Mouse (Mus musculus): Measurements from ENCODE around the gene Elmsan1. TPM values are rescaled to one million over a fixed set of nuclear protein-coding genes. Genes with fewer than 3 reads are reported as not detected.

Elmsan1 gene
- polyA plus RNA-seq, 1 experiment from 2014 or later, result 7.7 TPM

DNA sequence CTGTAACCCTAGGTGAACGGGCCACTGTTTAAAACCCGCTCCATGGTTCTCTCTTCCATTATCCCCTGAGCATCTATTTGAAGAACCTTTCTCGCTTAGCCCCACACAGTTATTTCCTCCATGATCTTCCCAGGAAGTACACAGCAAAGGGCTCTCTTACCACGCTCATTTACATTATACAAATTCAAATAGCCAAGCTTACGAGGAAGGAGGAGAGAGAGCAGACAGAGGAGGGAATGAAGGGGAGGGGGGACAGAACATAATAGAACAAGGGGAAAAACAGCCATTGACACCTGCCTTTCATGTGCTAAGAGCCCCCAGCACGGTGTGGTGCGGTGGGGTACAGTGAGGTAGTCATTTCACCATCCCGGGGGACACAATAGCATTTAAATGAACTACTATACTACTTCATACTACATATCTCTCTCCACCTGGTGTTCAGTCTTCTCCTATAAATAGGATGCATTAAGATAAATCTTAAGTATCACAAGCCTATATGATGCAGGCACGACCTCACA lies 7.6 kb downstream of the Elmsan1 start:
- peaks cover 58% of the 10 kb centered on the region for H3K4me1 ChIP-seq (replicated peaks)
- H3K9ac ChIP-seq, result no peak overlapping the region
- H3K4me2 ChIP-seq (replicated peaks), result no peak overlapping the region
- H3K36me3 ChIP-seq, result no peaks in the 10 kb centered on the region
- H3K4me3 ChIP-seq (replicated peaks), result no peak overlapping the region
- ATAC-seq, result no peak
- H3K27ac ChIP-seq, result no peak overlapping the region
- no peaks in the 10 kb centered on the region for H3K27me3 ChIP-seq (replicated peaks)
- H3K9me3 ChIP-seq, result no peaks in the 10 kb centered on the region
- WGBS, result 67% methylated on average over 9 of the region's 9 CpGs

DNA sequence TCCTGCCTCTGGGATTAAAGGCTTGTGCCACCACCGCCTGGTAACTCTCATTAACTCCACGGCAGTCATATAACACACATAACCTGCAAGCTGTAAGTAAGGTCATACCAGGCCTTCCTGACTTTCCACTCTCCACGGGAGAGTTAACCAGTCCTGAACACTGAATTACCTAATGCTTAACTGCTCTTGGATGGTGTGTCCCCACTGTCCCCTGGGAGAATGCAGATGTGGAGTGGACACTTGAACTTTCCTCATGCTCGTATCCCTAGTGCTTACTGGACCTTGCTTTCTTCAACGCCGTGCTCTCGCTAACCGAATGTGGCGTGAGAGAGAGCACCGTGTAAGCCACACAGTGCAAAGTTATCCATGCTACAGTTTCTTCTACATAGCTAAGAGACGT lies 8.4 kb downstream of the Elmsan1 start:
- Histone ChIP-seq H3K9me3 (no peaks in the 10 kb centered on the region), H3K27me3 (replicated peaks) (no peaks in the 10 kb centered on the region), H3K27ac (no peak overlapping the region), H3K4me2 (replicated peaks) (no peak overlapping the region), H3K4me3 (replicated peaks) (no peak overlapping the region), H3K4me1 (replicated peaks) (peaks cover 54% of the 10 kb centered on the region), H3K9ac (no peak overlapping the region), H3K36me3 (no peaks in the 10 kb centered on the region)
- 88% methylated on average over 11 of the region's 11 CpGs for WGBS
- no peak for ATAC-seq

DNA sequence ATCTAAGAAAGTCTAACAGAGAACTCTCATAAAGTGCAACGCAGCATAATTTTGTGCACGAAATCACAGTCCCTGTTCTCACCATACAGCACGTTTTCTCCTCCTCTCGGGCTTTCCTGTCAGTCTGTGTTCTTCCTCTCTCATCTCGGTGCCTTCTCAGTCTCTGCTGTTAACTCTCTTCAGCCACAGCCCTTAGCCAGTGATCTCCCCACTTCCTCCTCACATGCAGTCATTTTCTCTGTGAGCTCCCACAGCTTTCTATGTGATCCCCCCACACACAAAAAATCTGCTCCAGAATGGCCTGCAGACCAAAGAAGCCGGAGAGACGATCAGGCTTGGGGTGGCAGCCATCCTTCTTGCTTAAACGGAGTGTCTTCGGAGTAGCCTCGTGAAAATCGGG lies 9.6 kb downstream of the Elmsan1 start:
- H3K4me2 ChIP-seq (replicated peaks), result no peak overlapping the region
- H3K9ac ChIP-seq, result no peak overlapping the region
- H3K9me3 ChIP-seq, result no peaks in the 10 kb centered on the region
- no peak overlapping the region for H3K27ac ChIP-seq
- no peaks in the 10 kb centered on the region for H3K27me3 ChIP-seq (replicated peaks)
- no peak overlapping the region for H3K4me3 ChIP-seq (replicated peaks)
- 83% methylated on average over 11 of the region's 11 CpGs for WGBS
- H3K4me1 ChIP-seq (replicated peaks), result peaks cover 51% of the 10 kb centered on the region
- ATAC-seq, result no peak
- no peaks in the 10 kb centered on the region for H3K36me3 ChIP-seq

DNA sequence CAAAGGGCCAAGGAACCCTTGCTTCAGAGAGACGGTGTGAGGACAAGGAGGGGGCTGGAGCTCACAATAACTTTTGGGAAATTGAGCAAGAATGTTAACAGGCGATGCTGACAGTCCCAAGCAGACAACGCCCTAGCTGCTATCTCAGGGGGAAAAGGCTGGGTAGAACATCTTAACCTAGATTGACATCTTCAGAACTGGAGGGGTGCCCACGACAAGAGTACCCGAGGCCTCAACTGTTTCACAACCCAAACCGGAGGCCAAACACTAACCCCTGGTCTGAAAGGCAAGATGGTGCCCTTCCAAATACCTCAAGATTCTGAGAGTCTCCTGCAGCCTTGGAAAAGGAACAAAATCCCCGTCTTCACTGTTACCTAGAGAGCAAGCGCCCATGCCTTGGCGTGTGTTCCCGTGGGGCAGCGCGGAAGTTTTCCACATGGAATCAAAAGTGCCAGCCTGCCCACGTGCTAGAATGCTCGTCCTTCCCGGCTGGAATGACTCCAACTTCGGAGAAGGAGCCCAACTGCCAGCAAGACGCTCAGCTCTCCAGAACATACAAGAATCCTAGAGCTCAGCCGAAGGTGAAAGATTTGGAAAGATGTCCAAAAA lies 11.4 kb downstream of the Elmsan1 start:
- H3K4me3 ChIP-seq (replicated peaks), result no peak overlapping the region
- no peak overlapping the region for H3K9ac ChIP-seq
- H3K4me2 ChIP-seq (replicated peaks), result no peak overlapping the region
- peaks cover 51% of the 10 kb centered on the region for H3K4me1 ChIP-seq (replicated peaks)
- ATAC-seq, result no peak
- no peaks in the 10 kb centered on the region for H3K9me3 ChIP-seq
- no peaks in the 10 kb centered on the region for H3K27me3 ChIP-seq (replicated peaks)
- no peak overlapping the region; the same call in 1 of the 2 replicates for H3K27ac ChIP-seq
- H3K36me3 ChIP-seq, result no peaks in the 10 kb centered on the region
- 88% methylated on average over 18 of the region's 18 CpGs for WGBS

DNA sequence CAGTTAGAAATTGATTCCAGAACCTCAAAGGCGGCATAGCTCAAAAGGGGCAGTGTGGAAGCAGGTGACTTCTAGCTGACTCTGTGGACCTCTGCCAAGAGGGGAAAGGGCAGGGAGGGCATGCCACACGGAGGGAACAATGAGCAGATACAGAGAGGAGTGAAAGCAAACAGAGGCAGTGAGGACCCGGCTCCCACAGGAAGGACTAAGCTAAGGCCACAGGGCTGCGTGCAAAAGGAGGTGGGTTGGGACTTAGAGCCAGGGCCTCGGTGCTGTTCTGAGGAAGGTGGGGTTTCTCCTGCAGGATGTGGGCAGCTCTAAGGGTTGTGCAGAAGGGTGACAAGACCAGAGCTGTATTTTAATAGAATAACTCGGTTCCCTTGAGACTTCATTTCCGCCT lies 12.2 kb downstream of the Elmsan1 start:
- H3K9ac ChIP-seq, result no peak overlapping the region
- ATAC-seq, result 0 out of 2 replicates have a peak, but pooled peaks have one; percentile 21
- 39% methylated on average over 7 of the region's 7 CpGs for WGBS

DNA sequence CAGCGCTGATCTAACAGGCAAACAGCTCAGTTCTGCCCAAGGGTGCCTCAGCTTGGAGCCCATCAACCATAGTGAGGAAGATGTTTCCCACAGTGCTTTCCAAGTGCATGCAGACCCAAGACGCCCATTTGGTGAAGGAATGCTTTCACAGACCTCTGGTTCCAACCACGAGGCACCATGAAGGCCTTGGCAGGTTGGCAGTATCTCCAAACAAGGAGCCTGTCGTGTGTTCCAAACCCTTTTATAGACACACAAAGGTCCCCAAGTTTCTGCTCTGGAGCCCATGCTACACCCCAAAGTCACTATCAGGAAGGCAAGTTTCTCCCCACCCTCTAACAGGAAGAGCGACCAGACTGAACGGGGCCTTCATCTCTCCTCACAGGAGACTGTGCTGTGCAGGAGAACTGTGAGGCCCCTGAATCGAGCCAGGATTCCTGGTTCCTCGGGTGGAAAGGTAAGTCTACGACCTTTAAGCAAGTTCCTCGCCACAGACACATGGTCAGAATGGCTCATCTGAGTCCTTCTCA lies 13.0 kb downstream of the Elmsan1 start:
- Histone ChIP-seq H3K4me1 (replicated peaks) (peaks cover 51% of the 10 kb centered on the region), H3K36me3 (no peaks in the 10 kb centered on the region), H3K4me3 (replicated peaks) (no peak overlapping the region), H3K27me3 (replicated peaks) (no peaks in the 10 kb centered on the region), H3K9ac (no peak overlapping the region), H3K4me2 (replicated peaks) (no peak overlapping the region), H3K27ac (no peak overlapping the region), H3K9me3 (no peaks in the 10 kb centered on the region)
- no peak for ATAC-seq
- 74% methylated on average over 10 of the region's 10 CpGs for WGBS

More for the DNA sequence above, 12.2 kb downstream of the Elmsan1 start:
- H3K27ac ChIP-seq, result peak overlapping the region; percentile 0; the same call in 1 of the 2 replicates
- no peaks in the 10 kb centered on the region for H3K27me3 ChIP-seq (replicated peaks)
- H3K4me3 ChIP-seq (replicated peaks), result no peak overlapping the region
- no peak overlapping the region; the same call in 1 of the 2 replicates for H3K4me2 ChIP-seq (replicated peaks)
- H3K9me3 ChIP-seq, result no peaks in the 10 kb centered on the region
- peaks cover 52% of the 10 kb centered on the region for H3K4me1 ChIP-seq (replicated peaks)
- H3K36me3 ChIP-seq, result no peaks in the 10 kb centered on the region

DNA sequence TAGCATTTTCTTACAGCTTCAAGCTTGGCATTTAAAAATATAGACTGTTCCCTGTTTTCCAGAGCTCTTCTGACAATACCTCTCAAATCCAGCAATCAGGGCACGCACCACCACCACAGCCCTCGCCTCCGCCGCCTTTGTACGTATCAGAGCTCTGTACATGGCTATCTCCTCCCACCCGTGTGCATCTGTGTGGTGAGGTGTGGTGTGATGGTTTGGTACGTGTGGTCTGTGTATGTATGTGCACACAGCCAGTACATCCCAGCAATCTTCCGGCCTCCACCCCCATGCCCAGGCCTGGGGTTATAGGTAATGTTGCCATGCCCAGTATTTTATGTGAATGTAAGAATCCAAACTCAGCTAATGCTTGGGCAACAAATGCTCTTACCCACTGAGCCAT lies 14.0 kb downstream of the Elmsan1 start:
- WGBS, result 90% methylated on average over 8 of the region's 8 CpGs

DNA sequence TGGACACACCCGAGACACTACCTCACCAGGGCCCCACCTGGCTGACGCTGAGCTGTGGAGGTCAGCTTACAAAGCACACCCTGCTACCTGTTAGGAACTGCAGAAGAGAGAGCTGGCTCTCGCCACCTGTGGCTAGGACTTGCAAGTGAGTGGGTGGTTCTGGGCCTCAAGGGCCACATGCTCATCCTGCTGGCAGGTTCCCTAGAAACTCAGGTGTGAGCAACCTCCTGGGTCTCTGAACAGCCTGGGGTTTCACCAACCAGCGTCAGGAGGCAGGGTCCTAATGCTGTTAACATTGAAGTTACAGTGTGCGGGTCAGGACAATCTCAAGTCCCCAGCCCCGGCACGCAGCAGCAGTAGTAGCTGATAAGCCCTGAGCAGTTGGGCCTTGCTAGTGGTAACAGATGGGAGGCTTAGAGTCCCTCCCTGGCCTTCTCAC lies 14.9 kb downstream of the Elmsan1 start:
- Histone ChIP-seq H3K4me1 (replicated peaks) (peaks cover 51% of the 10 kb centered on the region), H3K9ac (no peak overlapping the region), H3K27me3 (replicated peaks) (no peaks in the 10 kb centered on the region), H3K9me3 (no peaks in the 10 kb centered on the region), H3K4me2 (replicated peaks) (peak overlapping the region; percentile 20; the same call in 1 of the 2 replicates), H3K27ac (peak overlapping the region; percentile 78), H3K36me3 (no peaks in the 10 kb centered on the region; the same call in 1 of the 2 replicates), H3K4me3 (replicated peaks) (no peak overlapping the region)
- WGBS, result 52% methylated on average over 7 of the region's 7 CpGs
- ATAC-seq, result peak; percentile 79

More for the DNA sequence above, 14.0 kb downstream of the Elmsan1 start:
- Histone ChIP-seq H3K27me3 (replicated peaks) (no peaks in the 10 kb centered on the region), H3K9ac (no peak overlapping the region), H3K36me3 (no peaks in the 10 kb centered on the region; the same call in 1 of the 2 replicates), H3K4me1 (replicated peaks) (peaks cover 51% of the 10 kb centered on the region), H3K9me3 (no peaks in the 10 kb centered on the region), H3K4me2 (replicated peaks) (no peak overlapping the region), H3K27ac (no peak overlapping the region), H3K4me3 (replicated peaks) (no peak overlapping the region)
- peak; percentile 37; the same call in 1 of the 2 replicates for ATAC-seq

DNA sequence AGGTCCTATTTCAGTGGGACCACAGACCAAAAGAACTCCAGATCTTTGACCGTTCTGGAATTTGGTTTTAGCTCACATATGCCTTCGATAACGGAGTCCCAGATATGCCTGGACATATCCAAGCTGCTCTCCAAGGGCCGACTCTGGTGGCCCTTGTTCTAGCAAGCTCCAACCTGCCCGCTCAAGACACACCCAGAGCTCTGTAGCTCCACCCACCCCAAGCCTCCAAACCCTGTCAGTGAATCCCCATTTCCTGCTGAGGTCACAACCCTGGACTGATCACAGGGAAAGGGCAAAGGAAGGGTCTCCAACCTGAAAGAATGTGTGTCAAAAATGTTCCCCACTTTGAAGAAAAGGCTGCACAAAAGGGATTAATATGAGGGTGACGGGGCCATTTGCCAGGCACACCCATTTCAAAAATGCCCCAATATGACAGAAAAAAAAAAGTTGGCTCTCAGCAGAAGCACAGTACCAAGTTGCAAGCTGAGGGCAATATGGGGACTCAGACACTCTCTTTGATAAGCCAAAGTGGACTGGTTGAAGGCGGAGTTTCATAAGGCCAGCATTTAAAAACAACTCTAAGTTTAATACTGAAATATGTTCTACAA lies 15.4 kb downstream of the Elmsan1 start:
- H3K4me2 ChIP-seq (replicated peaks), result 0 out of 2 replicates have a peak overlapping the region, but pooled peaks have one; percentile 20
- H3K4me1 ChIP-seq (replicated peaks), result peaks cover 51% of the 10 kb centered on the region
- H3K9ac ChIP-seq, result no peak overlapping the region

DNA sequence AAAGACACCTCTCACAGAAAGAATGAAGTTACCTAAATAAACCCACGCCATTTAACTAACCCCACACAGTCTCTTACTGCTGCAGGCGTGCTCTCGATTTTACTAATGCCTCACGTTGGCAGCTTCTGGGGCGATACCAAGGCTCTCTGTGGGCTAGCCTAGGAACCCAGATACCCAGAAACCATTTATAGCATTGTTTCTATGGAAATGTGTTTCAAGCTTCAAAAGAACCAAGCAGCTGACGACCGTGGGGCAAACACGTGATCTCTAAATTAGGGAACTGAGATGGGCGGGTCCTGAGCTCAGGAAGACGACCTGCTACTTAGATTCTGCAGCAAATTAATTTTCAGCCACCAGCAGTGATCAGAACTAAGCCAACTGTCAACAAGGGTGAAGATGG lies 16.1 kb downstream of the Elmsan1 start:
- H3K9ac ChIP-seq, result no peak overlapping the region
- no peak overlapping the region for H3K4me3 ChIP-seq (replicated peaks)
- no peak overlapping the region for H3K4me2 ChIP-seq (replicated peaks)
- no peaks in the 10 kb centered on the region for H3K9me3 ChIP-seq
- WGBS, result 75% methylated on average over 10 of the region's 10 CpGs
- no peaks in the 10 kb centered on the region; the same call in 1 of the 2 replicates for H3K36me3 ChIP-seq
- H3K27ac ChIP-seq, result no peak overlapping the region
- H3K4me1 ChIP-seq (replicated peaks), result peaks cover 44% of the 10 kb centered on the region
- no peak for ATAC-seq
- H3K27me3 ChIP-seq (replicated peaks), result no peaks in the 10 kb centered on the region

More for the DNA sequence above, 15.4 kb downstream of the Elmsan1 start:
- Histone ChIP-seq H3K27ac (peak overlapping the region; percentile 78), H3K27me3 (replicated peaks) (no peaks in the 10 kb centered on the region), H3K36me3 (no peaks in the 10 kb centered on the region; the same call in 1 of the 2 replicates), H3K4me3 (replicated peaks) (no peak overlapping the region), H3K9me3 (no peaks in the 10 kb centered on the region)
- peak; percentile 79 for ATAC-seq
- WGBS, result 67% methylated on average over 7 of the region's 7 CpGs

DNA sequence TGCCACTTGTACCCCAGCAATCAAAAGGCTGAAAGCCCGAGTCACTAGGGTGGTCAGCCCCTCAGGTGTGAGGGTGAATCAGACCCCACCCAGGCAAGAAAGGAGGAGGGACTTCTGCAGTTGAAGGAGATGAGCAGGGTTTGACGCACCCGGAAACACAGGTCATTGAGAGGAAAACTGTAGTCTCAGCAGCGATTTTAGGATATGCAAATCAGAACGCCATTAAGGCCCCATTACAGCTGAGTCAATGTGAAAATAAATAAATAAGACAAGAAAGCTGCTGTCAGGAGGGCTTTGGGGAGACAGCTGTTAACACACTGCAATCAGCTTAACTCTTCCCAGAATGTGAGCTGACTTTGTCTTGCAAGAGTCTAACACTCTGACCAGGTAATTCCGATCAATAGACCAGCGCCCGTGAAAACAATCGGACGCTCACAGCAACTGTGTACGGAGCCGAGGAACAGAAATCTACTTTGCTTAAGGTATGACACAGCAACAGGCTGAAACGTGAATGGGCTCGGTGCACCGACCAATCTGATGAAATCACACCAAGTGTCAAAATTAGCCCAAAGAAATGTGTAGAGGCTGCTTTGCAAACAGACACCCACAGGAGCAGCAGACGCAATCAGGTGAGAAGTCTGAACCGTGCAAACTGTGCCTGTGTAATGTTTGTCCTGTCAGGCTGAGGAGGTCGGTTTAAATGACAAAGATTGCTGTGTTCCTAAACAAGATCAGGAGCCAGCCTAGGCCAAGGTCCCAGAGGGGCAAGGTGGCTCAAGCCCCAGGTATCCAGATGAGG lies 16.8 kb downstream of the Elmsan1 start:
- 60% methylated on average over 18 of the region's 18 CpGs for WGBS

DNA sequence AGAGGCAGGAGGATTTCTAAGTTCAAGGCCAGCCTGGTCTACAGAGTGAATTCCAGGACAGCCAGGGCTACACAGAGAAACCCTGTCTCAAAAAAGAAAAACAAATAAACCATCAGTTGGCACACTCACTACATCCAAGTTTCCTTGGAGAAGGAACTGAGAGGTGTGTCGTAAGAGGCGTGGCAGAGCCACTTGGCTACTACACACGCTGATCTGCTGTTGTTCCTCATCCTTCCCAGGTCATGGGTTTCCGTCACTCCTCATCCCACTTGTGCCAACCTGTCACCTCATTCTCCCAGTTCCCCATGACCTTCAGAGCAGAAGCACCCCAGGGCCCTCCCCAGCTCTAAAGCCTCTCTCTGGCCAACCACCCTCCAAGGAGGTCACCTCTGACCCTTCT lies 17.5 kb downstream of the Elmsan1 start:
- Histone ChIP-seq H3K4me1 (replicated peaks) (peaks cover 33% of the 10 kb centered on the region), H3K9me3 (no peaks in the 10 kb centered on the region), H3K27ac (no peak overlapping the region), H3K27me3 (replicated peaks) (no peaks in the 10 kb centered on the region), H3K4me3 (replicated peaks) (no peak overlapping the region), H3K9ac (no peak overlapping the region), H3K4me2 (replicated peaks) (no peak overlapping the region), H3K36me3 (no peaks in the 10 kb centered on the region; the same call in 1 of the 2 replicates)
- WGBS, result 81% methylated on average over 4 of the region's 4 CpGs
- ATAC-seq, result no peak

More for the DNA sequence above, 16.8 kb downstream of the Elmsan1 start:
- peak overlapping the region; percentile 14 for H3K4me2 ChIP-seq (replicated peaks)
- no peaks in the 10 kb centered on the region for H3K27me3 ChIP-seq (replicated peaks)
- H3K4me1 ChIP-seq (replicated peaks), result peaks cover 40% of the 10 kb centered on the region
- ATAC-seq, result no peak
- no peak overlapping the region for H3K4me3 ChIP-seq (replicated peaks)
- no peak overlapping the region for H3K9ac ChIP-seq
- no peak overlapping the region for H3K27ac ChIP-seq
- H3K36me3 ChIP-seq, result no peaks in the 10 kb centered on the region; the same call in 1 of the 2 replicates
- H3K9me3 ChIP-seq, result no peaks in the 10 kb centered on the region
